8 mouse cellular contexts compared by ENCODE assay signal in genomic region chr10:41682546-41683393, GRCm38 (mm10). TPM values are rescaled to one million over a fixed set of nuclear protein-coding genes. Genes with fewer than 3 reads are reported as not detected.
A peak's percentile ranks its signal among the peaks of the same experiment; 100 is the strongest.
DNase-seq lines count a peak whose midpoint lies in the region; ATAC-seq and TF ChIP-seq lines count a peak whose summit lies in the region.

No protein-coding gene starts in this region.

- no peak overlapping the region for H3K9ac ChIP-seq in limb, embryonic 14.5 days (ENCODE audit: low read depth, low read length, severe bottlenecking)

- no peak overlapping the region for H3K27ac ChIP-seq in limb, embryonic 14.5 days (replicated peaks; ENCODE audit: low read depth, low read length)

- 0 out of 2 replicates have a peak, but pooled peaks cover 3% of the 10 kb centered on the region for H3K9me3 ChIP-seq in limb, embryonic 14.5 days (ENCODE audit: control insufficient read depth, low read length)

- no peaks in the 10 kb centered on the region for H3K27me3 ChIP-seq in limb, embryonic 14.5 days (ENCODE audit: control insufficient read depth, insufficient read depth, low read length)
- 0 out of 2 replicates have a peak, but pooled peaks cover 2% of the 10 kb centered on the region for H3K27me3 ChIP-seq in splenic B cell, adult 2 months (ENCODE audit: control insufficient read depth, insufficient read depth, low read length, poor library complexity, severe bottlenecking)

- no peak overlapping the region for H3K4me3 ChIP-seq in limb, embryonic 14.5 days (replicated peaks; ENCODE audit: low read length)

- peak; percentile 27 for DNase-seq in 3134 (ENCODE audit: extremely low read depth, insufficient read length, low spot score)
- peak; percentile 80 to 85 for DNase-seq in adrenal gland, adult 18-20 months (ENCODE audit: low spot score in 2 of 2)
- DNase-seq in embryo, embryonic 10.5 days (ENCODE audit: low spot score), result peak; percentile 93
- peak; percentile 74 to 82 for DNase-seq in gastrocnemius, postnatal 36 days
- DNase-seq in kidney, adult 8-10 months, result peak; percentile 79 to 93
- DNase-seq in limb, embryonic 14.5 days (ENCODE audit: low spot score), result peak; percentile 86
- DNase-seq in naive thymus-derived CD4-positive, alpha-beta T cell, adult 2 months (ENCODE audit: low read depth), result peak; percentile 93
- peak; percentile 92 for DNase-seq in splenic B cell, adult 2 months (ENCODE audit: low read depth, low spot score)

- H3K4me1 ChIP-seq in limb, embryonic 14.5 days (ENCODE audit: control insufficient read depth, insufficient read depth, low read length), result 0 out of 2 replicates have a peak, but pooled peaks cover 4% of the 10 kb centered on the region

- peak; percentile 35; the same call in 1 of the 2 replicates for ATAC-seq in limb, embryonic 14.5 days (ENCODE audit: low FRiP score, low read depth)

- no peak for TF ChIP-seq POLR2A in limb, embryonic 14.5 days (IDR thresholded peaks at IDR 0.05; ENCODE audit: borderline replicate concordance, extremely low read depth, insufficient read depth, insufficient read length)

- WGBS in limb, embryonic 14.5 days, result 41% methylated on average over 16 of the region's 16 CpGs

- H3K36me3 ChIP-seq in limb, embryonic 14.5 days (ENCODE audit: control insufficient read depth, insufficient read depth, low read length), result no peaks in the 10 kb centered on the region
- H3K36me3 ChIP-seq in splenic B cell, adult 2 months (ENCODE audit: control insufficient read depth, insufficient read depth, low read length, poor library complexity, severe bottlenecking), result no peaks in the 10 kb centered on the region

- intact Hi-C loops in gastrocnemius, postnatal 36 days (cut with DNase I), result loop anchor here (10.0 kb wide), 2 partner anchors 248 to 378 kb away; partner anchors contain the start of genes Ak9 and Fig4

- no peak overlapping the region for H3K4me2 ChIP-seq in limb, embryonic 14.5 days (replicated peaks; ENCODE audit: low read depth, low read length, severe bottlenecking)

RNA-seq across cellular contexts. Expression of gene Ccdc162, which starts 33.7 kb away (rescaled TPM):
- total RNA-seq in adrenal gland, adult 18-20 months (2021), result 1 to 10 TPM in 1 of 2 experiments, under 1 TPM in 1; 0.36 to 1.7 TPM
- under 1 TPM; 0.46 to 0.62 TPM for total RNA-seq in gastrocnemius, postnatal 36 days (2021)
- 1.2 and 1.6 TPM in 2 replicates for polyA plus RNA-seq in limb, embryonic 14.5 days (2012; rRNA removed)
- polyA plus RNA-seq in limb, embryonic 14.5 days (2014; fragmentation: Nextera tagmentation; extraction: Ambion mirVana), result 0.93 and 2.1 TPM in 2 replicates

Comparison
In these comparisons a context has a peak if more than half of its experiments do, and no peak if none do; other contexts are left out.
1. DNase-seq: peak in every context shown above with its lines; median percentile 93 in embryo, embryonic 10.5 days; 93 in naive thymus-derived CD4-positive, alpha-beta T cell, adult 2 months; 92 in splenic B cell, adult 2 months; 86 in kidney, adult 8-10 months; 86 in limb, embryonic 14.5 days; 82 in adrenal gland, adult 18-20 months; 78 in gastrocnemius, postnatal 36 days; 27 in 3134.